Mouse (Mus musculus) kidney, embryonic 15.5 days (tissue): ENCODE measurements around the gene Cracr2a. TPM values are rescaled to one million over a fixed set of nuclear protein-coding genes. Genes with fewer than 3 reads are reported as not detected.
A peak's percentile ranks its signal among the peaks of the same experiment; 100 is the strongest.

ENCODE experiments used
- ATAC-seq: fragments of 200-750 bp; cut with Nextera tagmentation; replicated peaks from 2 replicates; pipeline ENCODE4 v1.8.0; 2017; ENCODE audit warnings: moderate TSS enrichment; ENCODE audit not compliant: low FRiP score
- H3K27ac ChIP-seq: fragments of 300-500 bp; sonication (generic); 2 replicates; pipeline ENCODE4 v1.5.1; 2015; ENCODE audit warnings: mild to moderate bottlenecking, inconsistent platforms
- H3K27me3 ChIP-seq: fragments of 300-500 bp; sonication (generic); 2 replicates; pipeline ENCODE4 v1.6.1; 2015; ENCODE audit warnings: inconsistent platforms
- H3K36me3 ChIP-seq: fragments of 300-500 bp; sonication (generic); 2 replicates; pipeline ENCODE4 v1.6.1; 2015; ENCODE audit warnings: inconsistent platforms
- H3K4me1 ChIP-seq: fragments of 300-500 bp; sonication (generic); 2 replicates; pipeline ENCODE4 v1.6.1; 2015; ENCODE audit warnings: inconsistent platforms
- H3K4me2 ChIP-seq: fragments of 300-500 bp; sonication (generic); 2 replicates; pipeline ENCODE4 v1.6.1; 2015; ENCODE audit warnings: moderate library complexity, mild to moderate bottlenecking, inconsistent platforms
- H3K4me3 ChIP-seq: fragments of 300-500 bp; sonication (generic); replicated peaks from 2 replicates; pipeline ENCODE4 v1.5.1; 2015; ENCODE audit warnings: mild to moderate bottlenecking, inconsistent platforms
- H3K9ac ChIP-seq: fragments of 300-500 bp; sonication (generic); 2 replicates; pipeline ENCODE4 v1.6.1; 2015; ENCODE audit warnings: mild to moderate bottlenecking, inconsistent platforms
- H3K9me3 ChIP-seq: fragments of 300-500 bp; sonication (generic); replicated peaks from 2 replicates; pipeline ENCODE4 v1.6.1; 2016; ENCODE audit warnings: inconsistent platforms
- WGBS: fragments of 180-500 bp; shearing (Covaris S2); methylation state at CpG from one replicate; pipeline ENCODE4 v1.1.7; 2015; ENCODE audit warnings: mixed read lengths; 5-methylcytosine and 5-hydroxymethylcytosine counted together
- polyA plus RNA-seq: library from polyadenylated mRNA; unstranded; fragments of >200 nt; fragmentation: Nextera tagmentation; extraction: Ambion mirVana; gene quantifications from 2 replicates; pipeline ENCODE4 v1.2.1, GENCODE M21; 2015

Cracr2a gene
- polyA plus RNA-seq, 1 experiment from 2014 or later = 1.9 TPM

DNA sequence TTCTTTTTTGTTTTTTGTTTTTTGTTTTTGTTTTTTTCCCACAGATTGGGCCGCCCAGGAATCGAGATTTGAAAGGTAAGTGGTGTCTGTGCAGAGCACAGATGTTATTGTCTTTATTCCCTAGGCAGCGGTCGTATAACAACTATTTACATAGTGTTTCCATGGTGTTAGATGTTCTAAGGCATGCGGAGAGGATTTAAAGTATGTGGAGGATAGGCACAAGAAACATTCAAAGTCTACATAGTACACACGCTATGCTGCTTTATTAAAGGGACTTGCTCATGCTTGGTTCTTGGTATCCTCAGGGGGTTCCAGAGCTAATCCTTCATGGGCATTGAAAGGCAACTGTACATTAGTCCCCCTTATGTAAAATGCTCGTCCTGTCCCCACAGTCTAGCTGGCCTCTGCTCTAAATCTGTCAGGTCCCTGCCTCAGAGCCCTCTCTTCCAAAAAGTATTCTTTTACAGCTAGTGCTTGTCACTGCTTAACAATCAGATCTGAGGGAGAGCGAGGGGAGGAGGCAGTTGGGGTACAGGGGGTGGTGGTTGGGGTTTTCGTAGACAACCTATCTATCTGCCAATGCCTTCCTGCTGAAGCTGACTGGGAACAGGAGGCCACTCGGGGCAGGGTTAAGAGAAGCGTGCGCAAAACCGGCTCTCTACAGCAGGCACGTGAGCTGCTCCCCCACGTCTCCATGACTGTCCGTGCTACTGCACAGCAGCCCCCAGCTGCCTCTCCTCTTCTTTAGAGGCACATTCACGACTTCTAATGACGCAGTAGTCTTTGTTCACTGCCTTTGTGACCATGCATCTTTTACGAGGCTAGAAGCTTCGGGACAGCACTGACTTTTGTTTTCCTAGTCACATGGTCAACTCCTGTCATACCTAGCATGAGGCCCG, 156.3 kb downstream of the Cracr2a start:
- 23% methylated on average over 21 of the region's 21 CpGs for WGBS
- Histone ChIP-seq H3K9me3 (no peaks in the 10 kb centered on the region), H3K4me1 (peaks cover 14% of the 10 kb centered on the region), H3K27me3 (no peaks in the 10 kb centered on the region), H3K27ac (peak overlapping the region; percentile 45; the same call in 1 of the 2 replicates), H3K36me3 (no peaks in the 10 kb centered on the region), H3K4me2 (peak overlapping the region; percentile 45), H3K4me3 (no peak overlapping the region), H3K9ac (no peak overlapping the region)
- ATAC-seq = peak; percentile 81

DNA sequence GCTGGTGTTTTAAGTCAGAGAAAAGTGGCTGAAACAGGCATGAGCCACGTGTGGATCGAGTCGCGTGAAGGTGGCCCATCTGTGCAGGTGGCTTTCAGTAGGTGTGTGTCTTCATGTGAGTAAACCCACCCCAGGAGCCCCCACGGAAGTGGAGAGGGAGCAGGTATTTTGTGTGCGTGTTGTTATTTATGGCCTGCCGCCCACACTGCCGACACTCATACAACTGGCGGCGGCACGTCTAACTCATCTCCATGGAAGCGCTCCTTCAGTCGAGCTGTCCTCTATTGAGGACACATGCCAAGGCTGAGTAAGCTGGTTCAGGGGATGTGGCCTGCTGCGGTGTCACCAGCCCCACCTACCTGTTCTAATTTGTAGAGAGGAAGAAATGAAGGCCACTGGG, 158.7 kb downstream of the Cracr2a start:
- H3K4me3 ChIP-seq = no peak overlapping the region
- no peak for ATAC-seq
- no peak overlapping the region for H3K27ac ChIP-seq
- no peaks in the 10 kb centered on the region for H3K27me3 ChIP-seq
- no peak overlapping the region for H3K4me2 ChIP-seq
- 81% methylated on average over 14 of the region's 14 CpGs for WGBS
- H3K36me3 ChIP-seq = no peaks in the 10 kb centered on the region
- peaks cover 11% of the 10 kb centered on the region for H3K4me1 ChIP-seq
- H3K9me3 ChIP-seq = no peaks in the 10 kb centered on the region
- no peak overlapping the region for H3K9ac ChIP-seq

DNA sequence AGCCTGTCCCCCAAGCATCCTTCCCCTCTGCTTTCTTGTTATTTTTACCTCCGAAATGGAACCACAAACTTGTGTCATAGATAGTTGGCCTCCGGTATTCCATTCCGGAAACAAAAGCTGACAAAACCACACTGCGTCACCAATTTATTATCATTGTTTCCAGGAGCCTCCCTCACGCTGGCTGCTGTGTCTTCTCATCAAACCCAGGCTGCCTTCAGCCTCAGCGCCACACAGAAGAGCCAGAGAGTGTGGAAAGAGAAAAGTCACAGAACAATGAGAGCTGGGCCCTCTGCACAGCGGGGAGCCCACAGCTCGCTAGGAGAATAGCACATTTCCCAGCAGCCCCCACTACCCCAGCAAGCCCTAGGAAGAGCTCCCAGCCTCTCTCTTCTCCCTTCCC, 162.0 kb downstream of the Cracr2a start:
- 53% methylated on average over 8 of the region's 8 CpGs for WGBS
- Histone ChIP-seq H3K27ac (no peak overlapping the region), H3K27me3 (no peaks in the 10 kb centered on the region), H3K9ac (no peak overlapping the region), H3K4me2 (no peak overlapping the region), H3K36me3 (no peaks in the 10 kb centered on the region), H3K4me3 (no peak overlapping the region), H3K4me1 (no peaks in the 10 kb centered on the region), H3K9me3 (no peaks in the 10 kb centered on the region)
- ATAC-seq = no peak

Other genes starting within 250 kb of the Cracr2a start
- gene Parp11, start 114.5 kb upstream of the Cracr2a start, polyA plus RNA-seq = 23.9 and 28.4 TPM in 2 replicates
- gene Prmt8, start 208.1 kb downstream of the Cracr2a start, polyA plus RNA-seq = 0.05 and 0.10 TPM in 2 replicates